Mouse (Mus musculus): ENCODE data around the gene Plekhm3. TPM values are rescaled to one million over a fixed set of nuclear protein-coding genes. Genes with fewer than 3 reads are reported as not detected.

Plekhm3 gene
- polyA plus RNA-seq, 1 experiment from 2014 or later: 7.6 TPM

DNA sequence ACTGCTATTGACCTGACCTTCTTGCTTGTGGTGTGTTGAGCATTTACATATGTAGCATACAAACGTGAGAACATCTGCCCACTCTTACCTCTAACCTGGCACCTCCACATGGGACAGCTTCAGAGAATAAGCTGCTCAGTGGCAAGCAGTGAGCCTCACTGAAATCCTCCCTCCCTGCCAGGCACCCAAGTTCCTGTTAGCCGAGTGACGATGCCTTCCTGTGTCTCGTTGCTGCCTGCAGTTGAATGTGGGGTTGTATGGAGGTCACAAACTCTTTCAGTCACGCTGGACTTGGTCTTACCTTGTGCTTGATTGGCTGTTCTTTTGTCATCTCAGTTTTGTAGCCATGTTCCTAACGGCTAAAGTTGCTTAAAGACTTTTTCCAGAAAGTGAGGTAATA lies 133.1 kb downstream of the Plekhm3 start:
- Histone ChIP-seq H3K9me3 (replicated peaks) (no peaks in the 10 kb centered on the region), H3K9ac (no peak overlapping the region), H3K4me3 (replicated peaks) (no peak overlapping the region), H3K27ac (replicated peaks) (no peak overlapping the region), H3K4me1 (no peaks in the 10 kb centered on the region), H3K36me3 (no peaks in the 10 kb centered on the region), H3K4me2 (replicated peaks) (no peak overlapping the region), H3K27me3 (no peaks in the 10 kb centered on the region)
- ATAC-seq (ENCODE audit: insufficient number of reproducible peaks, low FRiP score, low TSS enrichment, low read depth): no peak
- 61% methylated on average over 6 of the region's 6 CpGs for WGBS

DNA sequence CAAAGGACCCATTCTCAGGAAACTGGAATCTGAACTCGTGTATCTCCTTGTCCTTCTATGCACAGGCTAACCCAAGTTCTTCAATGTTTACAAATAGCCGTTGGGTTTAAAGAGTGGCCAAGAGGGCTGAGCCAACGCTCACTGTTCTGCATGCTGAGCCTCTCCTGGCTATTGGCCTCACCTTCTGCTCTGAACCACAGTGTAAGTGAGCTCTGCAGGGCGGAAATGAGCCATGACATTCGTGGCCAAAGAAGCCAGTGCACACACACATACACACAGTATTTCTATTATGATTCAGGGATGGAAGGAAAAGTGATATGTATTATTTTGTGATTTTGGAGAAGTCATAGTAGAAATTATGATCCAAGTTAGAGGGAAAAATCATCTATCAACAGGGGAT lies 138.9 kb downstream of the Plekhm3 start:
- WGBS: 77% methylated on average over 5 of the region's 5 CpGs
- Histone ChIP-seq H3K27me3 (no peaks in the 10 kb centered on the region), H3K4me2 (replicated peaks) (no peak overlapping the region), H3K27ac (replicated peaks) (no peak overlapping the region), H3K9me3 (replicated peaks) (no peaks in the 10 kb centered on the region), H3K4me3 (replicated peaks) (no peak overlapping the region), H3K4me1 (no peaks in the 10 kb centered on the region), H3K9ac (no peak overlapping the region), H3K36me3 (no peaks in the 10 kb centered on the region)
- no peak for ATAC-seq (ENCODE audit: insufficient number of reproducible peaks, low FRiP score, low TSS enrichment, low read depth)

DNA sequence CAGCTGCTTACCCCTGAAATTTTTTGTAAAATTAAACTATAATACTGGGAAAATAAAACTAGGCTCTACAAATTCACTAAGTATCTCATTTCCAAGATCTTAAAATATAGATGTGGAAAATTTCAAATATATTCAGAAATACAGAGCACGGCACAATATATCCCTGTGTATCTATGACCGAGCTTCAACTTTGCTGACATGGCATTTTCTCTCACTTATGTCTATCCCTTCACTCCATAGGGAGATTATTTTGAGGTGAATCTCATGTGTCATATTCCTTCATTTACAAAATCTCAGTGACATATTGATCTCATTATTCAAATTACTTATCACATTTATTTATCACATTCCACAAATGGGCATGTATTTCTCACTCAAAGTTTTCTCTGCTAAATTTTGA lies 143.4 kb downstream of the Plekhm3 start:
- H3K4me1 ChIP-seq: no peaks in the 10 kb centered on the region
- no peak overlapping the region for H3K4me3 ChIP-seq (replicated peaks)
- H3K27ac ChIP-seq (replicated peaks): no peak overlapping the region
- ATAC-seq (ENCODE audit: insufficient number of reproducible peaks, low FRiP score, low TSS enrichment, low read depth): no peak
- no peaks in the 10 kb centered on the region for H3K9me3 ChIP-seq (replicated peaks)
- no peaks in the 10 kb centered on the region for H3K27me3 ChIP-seq
- 89% methylated on average over 2 of the region's 2 CpGs for WGBS
- H3K36me3 ChIP-seq: no peaks in the 10 kb centered on the region
- no peak overlapping the region for H3K4me2 ChIP-seq (replicated peaks)
- no peak overlapping the region for H3K9ac ChIP-seq

DNA sequence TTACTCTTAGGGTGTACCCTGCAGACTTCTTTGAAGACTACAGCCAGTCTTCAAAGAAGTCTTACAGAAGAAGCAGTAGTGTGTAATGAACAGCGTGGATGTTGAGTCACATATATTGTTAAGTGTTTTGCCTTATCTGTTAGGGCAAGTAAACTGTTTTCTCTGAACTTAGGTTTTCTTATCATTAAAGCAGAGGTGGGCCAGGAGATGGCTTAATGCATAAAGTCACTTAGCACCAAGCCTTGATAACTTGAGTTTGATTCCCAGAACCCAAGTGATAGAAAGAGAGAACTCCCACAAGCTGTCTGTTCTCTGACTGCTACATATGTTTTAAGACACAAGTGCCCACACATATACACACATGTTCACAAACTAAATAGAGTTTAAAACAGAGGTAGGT lies 144.7 kb downstream of the Plekhm3 start:
- no peak overlapping the region for H3K4me2 ChIP-seq (replicated peaks)
- H3K27ac ChIP-seq (replicated peaks): no peak overlapping the region
- H3K27me3 ChIP-seq: no peaks in the 10 kb centered on the region
- 88% methylated on average over 1 of the region's 1 CpGs for WGBS
- ATAC-seq (ENCODE audit: insufficient number of reproducible peaks, low FRiP score, low TSS enrichment, low read depth): no peak
- no peaks in the 10 kb centered on the region for H3K9me3 ChIP-seq (replicated peaks)
- H3K4me3 ChIP-seq (replicated peaks): no peak overlapping the region
- H3K36me3 ChIP-seq: no peaks in the 10 kb centered on the region
- no peaks in the 10 kb centered on the region for H3K4me1 ChIP-seq
- no peak overlapping the region for H3K9ac ChIP-seq

DNA sequence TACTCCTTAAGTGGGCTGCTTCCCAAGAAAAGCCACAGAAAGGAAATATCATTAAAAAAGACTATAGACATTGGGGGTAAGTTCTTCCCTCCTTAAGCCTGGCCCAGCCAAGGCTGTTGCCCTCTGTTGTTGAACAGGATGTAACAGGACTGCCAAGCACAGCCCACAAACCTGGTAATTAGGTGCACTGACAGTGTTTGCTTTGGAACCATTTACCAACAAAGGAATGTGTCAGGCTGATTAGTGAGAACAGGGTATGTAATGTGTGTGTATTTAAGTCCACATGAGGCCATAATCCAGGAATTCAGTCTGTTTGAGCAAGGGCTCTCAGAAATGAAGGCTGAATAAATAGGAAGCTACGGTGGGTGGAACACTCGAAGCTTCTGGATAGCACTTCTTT lies 147.5 kb downstream of the Plekhm3 start:
- WGBS: 45% methylated on average over 2 of the region's 2 CpGs
- Histone ChIP-seq H3K4me3 (replicated peaks) (no peak overlapping the region), H3K27me3 (no peaks in the 10 kb centered on the region), H3K9ac (no peak overlapping the region), H3K9me3 (replicated peaks) (no peaks in the 10 kb centered on the region), H3K27ac (replicated peaks) (no peak overlapping the region), H3K4me1 (no peaks in the 10 kb centered on the region), H3K4me2 (replicated peaks) (no peak overlapping the region), H3K36me3 (no peaks in the 10 kb centered on the region)
- peak; percentile 73 for ATAC-seq (ENCODE audit: insufficient number of reproducible peaks, low FRiP score, low TSS enrichment, low read depth)

DNA sequence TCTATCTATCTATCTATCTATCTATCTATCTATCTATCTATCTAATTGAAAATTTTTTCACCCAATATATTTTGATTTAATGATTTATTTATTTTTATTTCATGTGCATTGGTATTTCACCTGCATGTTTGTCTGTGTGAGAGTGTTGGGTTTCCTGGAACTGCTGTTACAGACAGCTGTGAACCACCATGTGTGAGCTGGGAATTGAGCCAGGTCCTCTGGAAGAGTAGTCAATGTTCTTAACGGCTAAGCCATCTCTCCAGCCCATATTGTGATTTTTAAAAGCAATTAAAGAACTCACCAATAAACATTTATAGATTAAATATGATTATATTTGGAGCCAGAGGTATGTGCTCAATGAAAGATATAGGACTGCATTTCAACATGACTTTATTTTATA lies 148.9 kb downstream of the Plekhm3 start:
- ATAC-seq (ENCODE audit: insufficient number of reproducible peaks, low FRiP score, low TSS enrichment, low read depth): no peak
- H3K4me1 ChIP-seq: no peaks in the 10 kb centered on the region
- H3K27ac ChIP-seq (replicated peaks): no peak overlapping the region
- no peak overlapping the region for H3K4me3 ChIP-seq (replicated peaks)
- no peaks in the 10 kb centered on the region for H3K36me3 ChIP-seq
- WGBS: 60% methylated on average over 1 of the region's 1 CpGs
- no peak overlapping the region for H3K9ac ChIP-seq
- H3K9me3 ChIP-seq (replicated peaks): no peaks in the 10 kb centered on the region
- H3K27me3 ChIP-seq: no peaks in the 10 kb centered on the region
- H3K4me2 ChIP-seq (replicated peaks): no peak overlapping the region

DNA sequence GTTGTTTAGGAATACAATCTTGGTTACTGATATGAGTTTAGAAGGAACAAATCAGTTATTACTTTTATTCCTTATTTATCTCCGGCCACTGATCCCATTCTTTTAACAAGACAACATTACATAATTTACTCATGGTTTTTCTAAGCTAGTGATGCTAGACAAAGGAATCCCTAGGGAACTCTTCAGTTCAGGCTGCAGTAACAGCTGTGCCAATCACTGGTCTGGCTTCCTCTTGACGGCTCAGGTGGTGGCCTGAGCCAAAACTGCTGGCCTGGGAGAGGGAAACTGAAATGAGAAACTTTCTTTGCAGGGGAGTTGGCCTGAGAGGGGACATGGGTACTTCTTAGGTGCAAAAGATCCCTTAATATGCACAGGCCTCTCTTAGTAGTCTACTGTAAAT lies 151.4 kb downstream of the Plekhm3 start:
- no peaks in the 10 kb centered on the region for H3K4me1 ChIP-seq
- H3K4me3 ChIP-seq (replicated peaks): no peak overlapping the region
- no peaks in the 10 kb centered on the region for H3K27me3 ChIP-seq
- WGBS: 50% methylated on average over 2 of the region's 2 CpGs
- ATAC-seq (ENCODE audit: insufficient number of reproducible peaks, low FRiP score, low TSS enrichment, low read depth): no peak
- no peaks in the 10 kb centered on the region for H3K36me3 ChIP-seq
- no peaks in the 10 kb centered on the region for H3K9me3 ChIP-seq (replicated peaks)
- H3K4me2 ChIP-seq (replicated peaks): no peak overlapping the region
- no peak overlapping the region for H3K9ac ChIP-seq
- no peak overlapping the region for H3K27ac ChIP-seq (replicated peaks)

DNA sequence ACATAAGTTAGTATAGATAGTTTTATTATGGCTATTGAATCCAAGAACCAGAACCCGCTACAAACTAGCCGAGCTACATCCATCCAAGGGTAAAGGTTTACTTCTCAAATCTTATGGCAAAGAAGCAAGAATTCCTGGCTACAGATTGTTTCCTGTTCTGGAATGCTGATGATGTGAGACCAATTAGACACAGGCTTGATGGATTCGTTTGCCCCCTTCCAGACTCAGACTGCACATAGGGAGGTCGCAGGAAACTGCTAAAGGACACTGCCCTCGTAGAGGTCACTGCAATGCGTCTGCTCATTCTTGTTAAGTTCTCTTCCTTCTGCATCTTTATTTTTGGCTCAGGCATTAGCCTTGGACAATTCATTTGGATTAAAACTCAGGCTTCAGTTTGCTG lies 154.0 kb downstream of the Plekhm3 start:
- Histone ChIP-seq H3K4me3 (replicated peaks) (no peak overlapping the region), H3K27ac (replicated peaks) (no peak overlapping the region), H3K9ac (no peak overlapping the region), H3K36me3 (no peaks in the 10 kb centered on the region), H3K4me1 (no peaks in the 10 kb centered on the region), H3K9me3 (replicated peaks) (no peaks in the 10 kb centered on the region), H3K4me2 (replicated peaks) (no peak overlapping the region), H3K27me3 (no peaks in the 10 kb centered on the region)
- ATAC-seq (ENCODE audit: insufficient number of reproducible peaks, low FRiP score, low TSS enrichment, low read depth): no peak
- 44% methylated on average over 6 of the region's 6 CpGs for WGBS

DNA sequence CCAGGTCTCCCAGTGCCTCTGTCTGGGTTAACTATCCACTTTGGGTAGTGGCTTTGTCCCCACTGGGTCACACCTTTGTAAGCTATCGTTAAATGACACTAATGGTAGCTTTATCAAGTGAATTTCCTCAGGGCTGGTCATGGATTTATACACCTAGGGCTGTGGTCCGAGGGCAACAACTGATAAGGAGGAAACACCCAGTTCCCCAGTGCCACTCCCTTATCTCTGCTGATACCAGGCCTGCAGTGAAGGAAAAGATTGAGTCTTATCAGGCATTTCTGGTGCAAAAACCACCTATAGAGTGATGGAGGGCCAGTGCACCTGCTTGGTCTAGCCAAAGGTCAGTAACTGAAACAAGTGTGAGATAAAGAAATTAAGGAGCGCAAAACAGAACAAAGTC lies 159.0 kb downstream of the Plekhm3 start:
- WGBS: 89% methylated on average over 3 of the region's 3 CpGs
- ATAC-seq (ENCODE audit: insufficient number of reproducible peaks, low FRiP score, low TSS enrichment, low read depth): no peak
- H3K9ac ChIP-seq: no peak overlapping the region
- no peak overlapping the region for H3K4me3 ChIP-seq (replicated peaks)
- no peak overlapping the region for H3K27ac ChIP-seq (replicated peaks)
- H3K9me3 ChIP-seq (replicated peaks): no peaks in the 10 kb centered on the region
- H3K4me2 ChIP-seq (replicated peaks): no peak overlapping the region
- H3K36me3 ChIP-seq: no peaks in the 10 kb centered on the region
- no peaks in the 10 kb centered on the region for H3K27me3 ChIP-seq
- H3K4me1 ChIP-seq: peaks cover 7% of the 10 kb centered on the region

DNA sequence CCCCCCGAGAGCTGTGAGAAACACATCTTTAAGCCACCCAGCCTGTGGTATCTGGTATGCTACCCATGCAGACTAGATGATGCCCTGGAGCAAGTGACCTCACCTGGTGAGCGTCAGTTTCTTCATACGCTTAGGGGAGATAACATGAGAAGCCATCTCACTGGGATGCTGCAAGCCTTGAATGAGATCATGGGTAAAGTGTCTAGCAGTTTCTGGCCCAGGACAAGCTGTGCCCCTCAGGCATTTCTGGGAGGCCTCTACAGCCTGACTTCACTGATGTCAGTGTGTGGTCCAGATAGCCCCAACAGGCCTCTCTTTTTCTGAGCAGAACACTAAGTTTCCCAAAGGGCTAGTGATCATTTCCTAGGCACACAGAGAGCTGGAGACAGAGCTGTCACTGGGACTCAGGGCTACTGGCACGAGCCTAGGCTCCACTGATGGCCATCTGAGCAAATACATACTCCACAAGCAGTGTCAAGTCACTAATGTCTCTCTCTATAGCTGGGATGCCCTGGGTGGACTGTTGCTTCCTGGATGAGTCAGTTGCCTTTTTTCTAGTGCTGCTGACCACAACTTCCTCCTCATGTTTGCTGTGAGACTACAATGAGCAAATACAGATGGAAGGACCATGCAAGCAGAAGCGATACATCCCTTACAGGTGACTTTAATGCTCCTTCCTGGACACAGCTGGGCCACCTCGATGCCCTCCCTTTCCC lies 159.6 kb downstream of the Plekhm3 start:
- Histone ChIP-seq H3K4me2 (replicated peaks) (no peak overlapping the region), H3K9ac (no peak overlapping the region), H3K9me3 (replicated peaks) (no peaks in the 10 kb centered on the region), H3K4me1 (peaks cover 13% of the 10 kb centered on the region), H3K36me3 (no peaks in the 10 kb centered on the region), H3K4me3 (replicated peaks) (no peak overlapping the region), H3K27ac (replicated peaks) (no peak overlapping the region), H3K27me3 (no peaks in the 10 kb centered on the region)
- no peak for ATAC-seq (ENCODE audit: insufficient number of reproducible peaks, low FRiP score, low TSS enrichment, low read depth)
- WGBS: 81% methylated on average over 6 of the region's 6 CpGs

DNA sequence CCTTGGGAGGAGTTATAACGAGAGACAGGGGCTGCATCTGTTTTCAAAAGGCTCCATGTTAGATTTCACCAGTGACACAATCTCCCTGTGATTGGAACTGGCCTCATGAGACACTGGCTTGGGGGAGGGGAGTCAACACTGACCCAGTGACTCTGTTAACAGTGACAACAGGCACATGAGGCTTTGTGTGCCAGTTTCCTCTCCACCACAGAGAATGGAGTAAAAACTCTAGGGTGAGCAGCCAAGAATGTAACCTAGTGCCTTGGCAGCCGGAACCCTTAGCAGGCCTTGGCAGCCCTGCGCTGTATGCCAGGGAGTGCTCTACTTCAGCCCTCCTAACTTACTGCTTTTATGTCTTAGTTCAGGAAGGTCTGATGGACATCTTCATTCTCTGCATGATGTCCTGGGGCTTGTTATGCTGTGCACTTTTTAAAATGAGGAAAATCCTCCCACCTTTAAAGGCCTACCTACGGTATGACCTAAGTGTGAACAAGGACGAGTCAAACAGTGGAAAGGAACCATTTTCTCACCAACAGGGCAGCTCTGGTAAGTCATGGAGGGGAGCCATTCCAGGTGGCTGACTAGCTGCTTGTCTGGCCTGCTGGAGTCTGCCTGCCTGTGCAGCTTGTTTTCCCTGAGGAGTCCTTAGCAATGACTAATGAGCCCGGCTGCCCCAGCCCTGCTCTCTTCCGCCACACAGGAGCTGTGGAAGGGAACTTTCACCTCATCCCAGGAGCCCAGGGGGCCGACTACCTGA lies 161.2 kb downstream of the Plekhm3 start:
- H3K27me3 ChIP-seq: no peaks in the 10 kb centered on the region
- no peak for ATAC-seq (ENCODE audit: insufficient number of reproducible peaks, low FRiP score, low TSS enrichment, low read depth)

DNA sequence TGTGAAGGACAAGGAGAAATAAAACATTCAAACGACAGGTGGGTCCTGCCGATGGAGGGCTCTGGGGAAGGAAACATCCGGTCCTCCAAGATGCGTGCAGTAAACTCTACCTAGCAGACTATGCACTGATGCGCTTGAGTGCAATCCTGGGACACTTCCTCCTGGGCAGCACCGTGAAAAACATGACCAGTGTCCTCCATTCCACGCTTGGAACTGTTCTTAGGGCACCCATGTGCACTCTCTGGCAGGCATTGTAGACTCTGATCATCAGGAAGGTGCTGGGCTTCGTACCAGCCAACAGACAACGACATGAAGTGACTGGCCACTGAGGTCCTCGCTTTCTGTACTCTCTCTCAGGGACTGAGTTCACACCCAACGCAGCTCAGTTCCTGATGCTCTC lies 162.5 kb downstream of the Plekhm3 start:
- Histone ChIP-seq H3K4me3 (replicated peaks) (no peak overlapping the region), H3K9me3 (replicated peaks) (no peaks in the 10 kb centered on the region), H3K36me3 (no peaks in the 10 kb centered on the region), H3K27ac (replicated peaks) (no peak overlapping the region), H3K27me3 (no peaks in the 10 kb centered on the region), H3K4me1 (peaks cover 26% of the 10 kb centered on the region), H3K9ac (no peak overlapping the region), H3K4me2 (replicated peaks) (no peak overlapping the region)
- ATAC-seq (ENCODE audit: insufficient number of reproducible peaks, low FRiP score, low TSS enrichment, low read depth): no peak
- WGBS: 91% methylated on average over 11 of the region's 11 CpGs

More for the DNA sequence above, 161.2 kb downstream of the Plekhm3 start:
- Histone ChIP-seq H3K4me2 (replicated peaks) (no peak overlapping the region), H3K27ac (replicated peaks) (no peak overlapping the region), H3K9ac (no peak overlapping the region), H3K4me1 (peaks cover 26% of the 10 kb centered on the region), H3K36me3 (no peaks in the 10 kb centered on the region), H3K9me3 (replicated peaks) (no peaks in the 10 kb centered on the region), H3K4me3 (replicated peaks) (no peak overlapping the region)
- 64% methylated on average over 8 of the region's 8 CpGs for WGBS

Data from embryonic facial prominence, embryonic 15.5 days (tissue).